Mouse (Mus musculus) heart, adult 2 months (tissue): ENCODE results near the gene Rln3. TPM values are rescaled to one million over a fixed set of nuclear protein-coding genes. Genes with fewer than 3 reads are reported as not detected.

Experiments
- DNase-seq, 2 experiments: peaks; one replicate each; pipeline ENCODE4 v3.0.0; 2021
- H3K27ac ChIP-seq: fragments of 200-600 bp; 2 replicates; pipeline ENCODE4 v1.8.1; 2022
- H3K27me3 ChIP-seq: fragments of 200-500 bp; 2 replicates; pipeline ENCODE4 v1.6.1; 2012; ENCODE audit warnings: mild to moderate bottlenecking, low read length, inconsistent platforms, mixed read lengths; ENCODE audit not compliant: control insufficient read depth, insufficient read depth
- H3K36me3 ChIP-seq: fragments of 200-500 bp; 2 replicates; pipeline ENCODE4 v1.6.1; 2012; ENCODE audit warnings: low read length, inconsistent platforms; ENCODE audit not compliant: control insufficient read depth, insufficient read depth
- H3K4me1 ChIP-seq: fragments of 200-500 bp; 2 replicates; pipeline ENCODE4 v1.6.1; 2011; ENCODE audit warnings: low read length; ENCODE audit not compliant: control insufficient read depth, insufficient read depth
- H3K4me3 ChIP-seq: fragments of 200-600 bp; 2 replicates; pipeline ENCODE4 v1.8.1; 2022
- H3K79me2 ChIP-seq: fragments of 200-500 bp; replicated peaks from 2 replicates; pipeline ENCODE4 v1.6.1; 2012; ENCODE audit warnings: mild to moderate bottlenecking, inconsistent platforms, low read length, moderate library complexity, mixed read lengths; ENCODE audit not compliant: control insufficient read depth, insufficient read depth
- H3K9ac ChIP-seq: fragments of 200-500 bp; 2 replicates; pipeline ENCODE4 v1.6.1; 2012; ENCODE audit warnings: low read depth, mild to moderate bottlenecking, control low read depth, inconsistent platforms, low read length, mixed read lengths
- CTCF ChIP-seq: fragments of 200-600 bp; IDR thresholded peaks from 2 replicates; pipeline ENCODE4 v1.8.1; 2022; ENCODE audit warnings: antibody characterized with exemption, mild to moderate bottlenecking, moderate library complexity
- EP300 ChIP-seq: fragments of 200-500 bp; IDR thresholded peaks from 2 replicates; pipeline ENCODE4 v1.6.1; 2011; ENCODE audit warnings: low read depth, low read length, control low read depth; ENCODE audit not compliant: insufficient read depth
- POLR2A ChIP-seq: fragments of 200-500 bp; IDR thresholded peaks from 2 replicates; pipeline ENCODE4 v1.6.1; 2011; ENCODE audit warnings: mild to moderate bottlenecking, low read depth, low read length, control low read depth; ENCODE audit not compliant: insufficient read depth
- WGBS: fragments of 180-500 bp; shearing (Covaris S2); methylation state at CpG from one replicate; pipeline ENCODE4 v1.1.7; 2018; 5-methylcytosine and 5-hydroxymethylcytosine counted together
- intact Hi-C: fragments of 180-260 bp; cut with DNase I; formaldehyde crosslinking; loops from one replicate; pipeline ENCODE4 v1.15.1; 2025
- long read RNA-seq: library from polyadenylated mRNA; stranded (forward); transcript quantifications from one replicate; pipeline ENCODE4 v2.0.0, GENCODE M21; 2021
- polyA plus RNA-seq: library from polyadenylated mRNA; depleted of rRNA; stranded (reverse); fragments of >200 nt; gene quantifications from 2 replicates; pipeline ENCODE4 v1.2.3, GENCODE M21; 2012; rRNA removed
- total RNA-seq, 2 experiments: library from RNA; stranded (reverse); gene quantifications; 2 replicates each; pipeline ENCODE4 v1.2.3; 2021

Rln3 gene
- total RNA-seq (not detected), polyA plus RNA-seq (not detected in 2 replicates)
- long read RNA-seq, result 0 reads

- H3K4me1 ChIP-seq, result no peaks in the 10 kb centered on the region
- no peak within 1 kb of the TSS for H3K27ac ChIP-seq
- no peaks in the 10 kb centered on the region for H3K36me3 ChIP-seq
- 29% methylated on average over 9 of the region's 9 CpGs for WGBS
- intact Hi-C loops, result no loop called here
- DNase-seq, result no peak
- no peaks in the 10 kb centered on the region for H3K79me2 ChIP-seq
- TF ChIP-seq EP300 (no peak), POLR2A (no peak), CTCF (no peak)
- H3K4me3 ChIP-seq, result no peak within 1 kb of the TSS
- no peaks in the 10 kb centered on the region; the same call in 1 of the 2 replicates for H3K27me3 ChIP-seq
- H3K9ac ChIP-seq, result no peak within 1 kb of the TSS; the same call in 1 of the 2 replicates
These were observed at the start of gene Rln3 for GRCm38 (mm10) chr8:84044900-84045299. Rln3 (minus strand) TSS chr8:84045000.

- intact Hi-C loops, result no loop called here
- Histone ChIP-seq H3K4me3 (no peak overlapping the region), H3K27me3 (no peaks in the 10 kb centered on the region), H3K79me2 (no peaks in the 10 kb centered on the region), H3K36me3 (no peaks in the 10 kb centered on the region), H3K9ac (no peak overlapping the region), H3K4me1 (peaks cover 2% of the 10 kb centered on the region; the same call in 1 of the 2 replicates), H3K27ac (no peak overlapping the region)
- peak in 1 of 2 experiments; percentile 59 for DNase-seq
- peak; percentile 76; the same call in 1 of the 2 replicates for TF ChIP-seq EP300
- no peak for TF ChIP-seq CTCF
- no peak for TF ChIP-seq POLR2A
- WGBS, result 64% methylated on average over 8 of the region's 8 CpGs
These were observed 45.8 kb upstream of the Rln3 start for GRCm38 (mm10) chr8:84090585-84090984.

GRCm38 (mm10) chr8:84089277-84089676 is 44.5 kb upstream of the Rln3 start:
- H3K4me3 ChIP-seq, result no peak overlapping the region
- H3K79me2 ChIP-seq, result no peaks in the 10 kb centered on the region
- H3K27ac ChIP-seq, result no peak overlapping the region
- intact Hi-C loops, result no loop called here
- no peak overlapping the region for H3K9ac ChIP-seq
- WGBS, result 82% methylated on average over 9 of the region's 9 CpGs
- peaks cover 2% of the 10 kb centered on the region; the same call in 1 of the 2 replicates for H3K4me1 ChIP-seq
- no peaks in the 10 kb centered on the region for H3K36me3 ChIP-seq
- TF ChIP-seq EP300 (no peak), CTCF (no peak), POLR2A (no peak)
- no peak for DNase-seq
- no peaks in the 10 kb centered on the region for H3K27me3 ChIP-seq

- WGBS, result 93% methylated on average over 14 of the region's 14 CpGs
- no peak overlapping the region for H3K9ac ChIP-seq
- no peaks in the 10 kb centered on the region for H3K79me2 ChIP-seq
- peaks cover 3% of the 10 kb centered on the region; the same call in 1 of the 2 replicates for H3K4me1 ChIP-seq
- no peaks in the 10 kb centered on the region for H3K27me3 ChIP-seq
- no peaks in the 10 kb centered on the region for H3K36me3 ChIP-seq
- intact Hi-C loops, result no loop called here
- no peak overlapping the region for H3K4me3 ChIP-seq
- DNase-seq, result no peak
- no peak overlapping the region for H3K27ac ChIP-seq
- TF ChIP-seq POLR2A (no peak), CTCF (no peak), EP300 (no peak)
These were observed 43.0 kb upstream of the Rln3 start for GRCm38 (mm10) chr8:84087821-84088220.

- Histone ChIP-seq H3K27ac (no peak overlapping the region), H3K4me3 (no peak overlapping the region), H3K4me1 (peaks cover 3% of the 10 kb centered on the region; the same call in 1 of the 2 replicates), H3K9ac (no peak overlapping the region), H3K27me3 (no peaks in the 10 kb centered on the region), H3K36me3 (no peaks in the 10 kb centered on the region), H3K79me2 (no peaks in the 10 kb centered on the region)
- TF ChIP-seq EP300 (no peak), POLR2A (no peak), CTCF (no peak)
- intact Hi-C loops, result no loop called here
- DNase-seq, result no peak
- 89% methylated on average over 7 of the region's 7 CpGs for WGBS
These were observed 42.4 kb upstream of the Rln3 start for GRCm38 (mm10) chr8:84087156-84087555.

- H3K36me3 ChIP-seq, result no peaks in the 10 kb centered on the region
- H3K4me1 ChIP-seq, result peaks cover 1% of the 10 kb centered on the region; the same call in 1 of the 2 replicates
- WGBS, result 85% methylated on average over 42 of the region's 42 CpGs
- H3K4me3 ChIP-seq, result no peak overlapping the region
- H3K27ac ChIP-seq, result no peak overlapping the region
- no peaks in the 10 kb centered on the region for H3K27me3 ChIP-seq
- TF ChIP-seq POLR2A (no peak), CTCF (no peak), EP300 (no peak)
- no peak for DNase-seq
- H3K79me2 ChIP-seq, result no peaks in the 10 kb centered on the region
- intact Hi-C loops, result no loop called here
- no peak overlapping the region for H3K9ac ChIP-seq
These were observed 39.7 kb upstream of the Rln3 start for GRCm38 (mm10) chr8:84084341-84085115.
